Mouse (Mus musculus) C2C12 (cell line): ENCODE results near the gene Kynu. TPM values are rescaled to one million over a fixed set of nuclear protein-coding genes. Genes with fewer than 3 reads are reported as not detected.

Experiments
- H3K27me3 ChIP-seq: one replicate; pipeline ENCODE4 v1.6.1; 2011; ENCODE audit not compliant: control insufficient read depth, insufficient read depth, insufficient read length
- H3K36me3 ChIP-seq: one replicate; pipeline ENCODE4 v1.6.1; 2011; ENCODE audit not compliant: control insufficient read depth, insufficient read depth
- H3K4me3 ChIP-seq: one replicate; pipeline ENCODE4 v1.5.1; 2011; ENCODE audit warnings: mild to moderate bottlenecking, control low read depth; ENCODE audit not compliant: poor library complexity, insufficient read depth, severe bottlenecking
- H3K79me2 ChIP-seq: one replicate; pipeline ENCODE4 v1.6.1; 2011; ENCODE audit not compliant: control insufficient read depth, insufficient read depth
- H3K79me3 ChIP-seq: one replicate; pipeline ENCODE4 v1.6.1; 2011; ENCODE audit warnings: low read depth, control low read depth
- H3ac ChIP-seq: one replicate; pipeline ENCODE3; 2011; ENCODE audit warnings: low read depth; ENCODE audit not compliant: control insufficient read depth, insufficient read length
- CEBPB ChIP-seq: IDR thresholded peaks from one replicate; pipeline ENCODE4 v1.6.1; 2011; ENCODE audit warnings: low read depth, mild to moderate bottlenecking, control low read depth, moderate library complexity
- CTCF ChIP-seq: IDR thresholded peaks from one replicate; pipeline ENCODE4 v1.5.1; 2011; ENCODE audit not compliant: control insufficient read depth, insufficient read depth, insufficient read length
- FOSL1 ChIP-seq: IDR thresholded peaks from one replicate; pipeline ENCODE4 v1.8.0; 2011; ENCODE audit warnings: mild to moderate bottlenecking, low read length; ENCODE audit not compliant: poor library complexity, insufficient read depth, severe bottlenecking
- MAX ChIP-seq: IDR thresholded peaks from one replicate; pipeline ENCODE4 v1.6.1; 2011; ENCODE audit warnings: mild to moderate bottlenecking, control low read depth
- MYOD1 ChIP-seq: IDR thresholded peaks from one replicate; pipeline ENCODE4 v1.6.1; 2011; ENCODE audit warnings: low read depth; ENCODE audit not compliant: control insufficient read depth, insufficient read length
- MYOG ChIP-seq: IDR thresholded peaks from one replicate; pipeline ENCODE4 v1.6.1; 2011; ENCODE audit not compliant: control insufficient read depth, insufficient read length; ENCODE audit errors: extremely low read depth
- USF1 ChIP-seq: IDR thresholded peaks from one replicate; pipeline ENCODE4 v1.6.1; 2011; ENCODE audit warnings: low read depth, mild to moderate bottlenecking, control low read depth, moderate library complexity
- polyA plus RNA-seq: library from polyadenylated mRNA; unstranded; fragments of >200 nt; fragmentation: generic; extraction: Trizol; gene quantifications from one replicate; pipeline ENCODE4 v1.2.1, GENCODE M21; 2012; ENCODE audit warnings: missing spikeins

Kynu gene
- polyA plus RNA-seq, 1 experiment, result not detected

DNA sequence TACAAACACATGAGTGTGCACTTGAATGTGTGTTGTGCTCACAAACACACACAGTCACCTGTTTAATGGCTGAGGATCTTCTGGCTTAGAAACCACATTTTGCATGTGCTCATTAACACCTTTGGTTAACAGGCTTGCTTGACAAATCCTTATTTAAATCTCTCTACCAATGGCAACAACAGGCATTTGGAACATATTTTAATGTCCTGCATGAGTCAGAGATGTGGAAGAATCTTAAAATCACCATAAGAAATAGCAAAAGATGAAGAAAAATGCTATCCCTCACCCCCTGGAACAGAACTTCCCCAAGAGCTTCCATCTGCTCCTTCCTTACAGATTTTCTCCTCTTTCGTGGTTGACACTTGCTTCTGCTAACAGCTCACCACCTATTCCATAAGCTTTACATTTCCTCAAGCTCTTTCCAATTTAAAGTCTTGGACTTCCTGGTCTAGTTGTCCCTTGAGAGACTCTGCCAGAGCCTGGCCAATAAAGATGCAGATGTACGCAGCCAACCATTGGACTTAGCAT is 157.5 kb downstream of the Kynu start:
- TF ChIP-seq CEBPB (no peak), MYOD1 (no peak), CTCF (no peak), MAX (no peak), USF1 (no peak), MYOG (no peak), FOSL1 (no peak)
- H3K79me2 ChIP-seq, result no peaks in the 10 kb centered on the region
- H3K79me3 ChIP-seq, result no peaks in the 10 kb centered on the region
- H3K4me3 ChIP-seq, result no peak overlapping the region
- H3ac ChIP-seq, result no peak overlapping the region
- no peaks in the 10 kb centered on the region for H3K36me3 ChIP-seq
- H3K27me3 ChIP-seq, result no peaks in the 10 kb centered on the region

DNA sequence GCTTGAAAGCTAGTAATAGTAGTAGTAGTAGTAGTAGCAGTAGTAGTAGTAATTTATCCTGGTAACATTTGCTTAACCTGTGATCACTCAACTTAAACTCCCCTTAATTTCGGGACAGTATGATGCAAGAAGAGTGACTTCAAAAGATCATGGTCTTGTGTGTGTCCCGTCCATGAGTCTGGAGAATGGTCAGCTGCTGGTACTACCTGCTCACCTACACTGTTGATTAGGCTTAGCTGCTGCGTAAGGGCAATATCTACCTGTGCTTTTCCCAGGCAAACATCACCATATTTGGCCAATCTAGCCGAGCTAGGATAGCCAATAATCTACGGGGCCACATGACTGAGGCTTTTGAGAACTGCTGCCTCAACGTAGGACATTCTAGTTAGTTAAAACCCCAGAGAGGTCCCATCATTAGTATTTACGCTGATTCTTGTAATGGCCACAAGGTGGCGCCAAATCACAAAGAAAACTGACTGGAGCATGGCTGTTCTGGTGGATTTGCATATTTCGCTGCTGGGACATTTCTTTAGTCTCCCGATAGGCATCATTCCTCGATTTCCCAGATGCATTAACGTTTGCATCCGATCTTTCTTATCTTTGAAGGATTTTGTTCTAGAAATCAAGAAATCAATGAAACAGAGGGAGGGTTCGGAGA is 167.4 kb downstream of the Kynu start:
- Histone ChIP-seq H3K36me3 (no peaks in the 10 kb centered on the region), H3K79me3 (no peaks in the 10 kb centered on the region), H3K27me3 (no peaks in the 10 kb centered on the region), H3K79me2 (no peaks in the 10 kb centered on the region), H3K4me3 (no peak overlapping the region), H3ac (no peak overlapping the region)
- peak; percentile 34 for TF ChIP-seq CTCF
- no peak for TF ChIP-seq MYOG

DNA sequence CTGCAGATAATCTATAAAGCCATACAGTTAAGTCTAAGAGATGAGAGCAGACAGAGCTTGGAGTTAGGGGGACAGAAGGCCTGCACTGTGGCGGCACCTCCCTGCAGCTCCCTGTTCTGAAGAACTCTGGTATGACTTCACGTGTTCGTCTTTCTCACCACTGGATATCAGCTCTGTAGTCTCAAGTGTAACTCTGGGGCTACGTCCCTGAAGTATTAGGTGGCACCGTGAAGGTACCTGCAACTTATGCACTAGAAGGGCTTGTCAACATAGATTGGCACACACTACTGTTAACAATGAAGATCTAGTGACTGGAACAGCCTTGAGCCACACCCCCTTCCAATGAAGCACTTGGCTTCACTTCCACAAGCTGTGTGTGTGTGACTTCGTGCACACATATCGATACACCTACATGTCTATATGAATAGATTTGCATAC is 168.0 kb downstream of the Kynu start:
- no peak overlapping the region for H3K4me3 ChIP-seq
- H3K79me2 ChIP-seq, result no peaks in the 10 kb centered on the region
- no peaks in the 10 kb centered on the region for H3K27me3 ChIP-seq
- no peaks in the 10 kb centered on the region for H3K36me3 ChIP-seq
- H3K79me3 ChIP-seq, result no peaks in the 10 kb centered on the region
- no peak overlapping the region for H3ac ChIP-seq
- TF ChIP-seq CEBPB (no peak), CTCF (no peak), MYOD1 (no peak), MYOG (no peak), MAX (no peak), USF1 (no peak), FOSL1 (no peak)

DNA sequence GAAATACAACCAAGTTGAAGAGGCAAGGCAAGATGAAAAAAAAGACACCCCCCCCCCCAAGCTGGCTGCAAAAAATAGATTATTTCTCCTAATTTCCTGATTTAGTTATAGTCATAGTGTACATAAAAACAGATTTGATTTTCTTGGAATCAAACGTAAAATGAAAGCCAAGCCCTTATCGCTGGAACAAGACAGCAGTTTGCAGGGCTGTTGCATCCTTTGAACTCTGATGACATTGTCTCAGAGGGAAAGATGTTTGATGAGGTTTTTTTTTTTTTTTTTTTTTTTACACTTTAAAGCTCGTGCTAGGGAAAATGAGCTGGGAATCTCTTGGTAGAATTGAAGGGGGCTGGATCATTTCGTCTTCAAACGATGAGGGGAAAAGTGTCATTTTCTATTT is 172.1 kb downstream of the Kynu start:
- no peaks in the 10 kb centered on the region for H3K27me3 ChIP-seq
- H3K36me3 ChIP-seq, result no peaks in the 10 kb centered on the region
- no peak for TF ChIP-seq FOSL1
- TF ChIP-seq CTCF, result no peak
- no peak for TF ChIP-seq USF1
- TF ChIP-seq MYOD1, result no peak
- no peak for TF ChIP-seq MYOG
- no peak for TF ChIP-seq MAX
- no peak for TF ChIP-seq CEBPB
- H3K79me3 ChIP-seq, result no peaks in the 10 kb centered on the region
- no peak overlapping the region for H3K4me3 ChIP-seq
- H3ac ChIP-seq, result no peak overlapping the region
- H3K79me2 ChIP-seq, result no peaks in the 10 kb centered on the region

DNA sequence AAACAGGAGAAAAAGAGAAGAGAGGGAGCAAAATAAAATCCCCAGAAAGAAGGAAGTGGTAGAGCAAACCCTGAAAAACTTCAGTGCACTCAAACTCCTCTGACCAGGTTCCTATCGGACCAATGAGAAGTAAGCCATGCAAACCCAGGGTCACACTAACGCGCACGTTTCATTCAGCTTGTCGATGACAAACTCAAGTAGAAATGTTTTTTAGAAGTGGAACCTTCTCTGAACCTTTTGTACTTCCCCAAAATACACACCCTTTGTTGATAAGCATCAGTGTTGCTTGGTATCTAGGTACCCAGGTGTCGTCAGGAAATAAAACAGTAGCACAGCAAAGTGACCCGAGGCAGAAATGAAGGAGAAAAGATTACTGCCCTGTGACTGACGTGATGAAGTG is 172.6 kb downstream of the Kynu start:
- no peak overlapping the region for H3K4me3 ChIP-seq
- H3K79me2 ChIP-seq, result no peaks in the 10 kb centered on the region
- H3ac ChIP-seq, result no peak overlapping the region
- H3K27me3 ChIP-seq, result no peaks in the 10 kb centered on the region
- no peaks in the 10 kb centered on the region for H3K36me3 ChIP-seq
- no peak for TF ChIP-seq MAX
- H3K79me3 ChIP-seq, result no peaks in the 10 kb centered on the region

DNA sequence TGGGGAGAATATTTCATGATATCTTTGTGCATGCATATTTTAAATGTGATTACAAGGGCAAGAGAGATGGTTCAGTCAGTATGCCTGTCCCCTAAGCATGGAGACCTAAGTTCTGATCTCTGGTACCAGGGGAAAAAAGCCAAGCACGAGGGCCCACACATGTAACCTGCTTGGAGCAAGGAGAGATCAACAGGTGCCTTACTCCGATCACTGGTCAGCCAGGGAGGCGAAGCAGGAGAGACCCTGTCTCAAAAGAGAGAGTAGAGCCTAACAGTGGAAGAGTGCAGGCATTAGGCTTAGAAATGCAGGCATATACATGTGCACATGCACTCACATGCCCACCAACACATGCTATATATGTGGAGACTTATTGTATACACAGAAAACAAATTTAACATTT is 173.7 kb downstream of the Kynu start:
- Histone ChIP-seq H3K27me3 (no peaks in the 10 kb centered on the region), H3K36me3 (no peaks in the 10 kb centered on the region), H3ac (no peak overlapping the region), H3K79me3 (no peaks in the 10 kb centered on the region), H3K4me3 (no peak overlapping the region), H3K79me2 (no peaks in the 10 kb centered on the region)
- TF ChIP-seq CEBPB, result no peak
- no peak for TF ChIP-seq MAX
- TF ChIP-seq CTCF, result no peak
- TF ChIP-seq MYOG, result no peak
- TF ChIP-seq MYOD1, result no peak
- TF ChIP-seq USF1, result no peak
- TF ChIP-seq FOSL1, result no peak

Other genes starting within 250 kb of the Kynu start
- not detected for gene Arhgap15, start 193.5 kb downstream of the Kynu start, polyA plus RNA-seq